Mouse (Mus musculus) regulatory T cell (primary cell): Measurements from ENCODE around the gene Ttf1.
"Not testable (repeated sequence)": the region's sequence is repeated elsewhere in the genome, so short reads cannot be mapped to it uniquely, and the experiment has no call there.

Experiments used
- in situ Hi-C: fragments of 300-600 bp; cut with MboI, MseI; formaldehyde crosslinking; loops from one replicate; pipeline ENCODE4 v1.15.1; 2025; ENCODE audit warnings: high pct_unique_total_duplicates

Ttf1 gene

DNA sequence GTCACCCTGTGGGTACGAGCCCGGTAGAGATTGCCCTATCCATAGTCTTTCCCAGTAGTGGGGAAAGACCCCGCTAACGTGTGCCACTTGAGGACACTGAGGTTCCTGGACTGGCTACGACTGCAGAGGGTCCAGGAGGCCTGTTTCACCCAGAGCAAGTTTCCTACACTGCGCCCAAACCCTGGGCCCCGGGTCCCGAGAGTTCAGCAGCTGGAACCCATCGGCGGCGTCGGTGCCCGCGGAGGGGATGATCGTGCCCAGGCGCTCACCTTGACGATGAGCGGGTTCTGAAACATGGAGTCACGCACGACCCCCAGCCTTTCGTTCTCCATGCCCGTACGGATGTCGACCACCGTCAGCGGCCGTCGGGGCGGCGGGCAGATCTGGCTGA lies 5.5 kb upstream of the Ttf1 start:
- in situ Hi-C loops: no loop called here

DNA sequence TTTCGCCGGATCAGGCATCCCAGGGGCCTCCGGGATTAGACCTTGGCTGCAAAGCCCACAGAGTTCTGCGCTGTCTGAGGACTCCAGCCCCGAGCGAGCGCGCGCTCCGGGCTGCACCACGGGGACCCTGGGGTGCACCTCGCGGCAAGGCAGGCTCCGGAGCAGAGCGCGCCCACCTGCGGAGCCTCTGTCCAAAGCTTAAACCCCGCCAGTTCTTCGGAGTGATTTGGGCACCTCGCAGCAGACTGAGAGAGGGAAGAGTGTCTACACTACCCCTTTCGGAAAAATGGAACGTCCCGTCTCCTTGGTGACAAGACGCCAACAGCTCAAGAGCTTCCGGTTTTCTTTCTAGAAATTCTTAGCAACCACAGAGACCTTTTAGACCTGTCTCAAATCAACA lies 5.1 kb upstream of the Ttf1 start, which contains the start of gene Cfap77:
Cfap77 (minus strand) TSS at position 76 of the 400 bp plus-strand sequence.
- in situ Hi-C loops: loop anchor here (5.0 kb wide), 1 partner anchor 72 kb away; no protein-coding TSS in a partner anchor

DNA sequence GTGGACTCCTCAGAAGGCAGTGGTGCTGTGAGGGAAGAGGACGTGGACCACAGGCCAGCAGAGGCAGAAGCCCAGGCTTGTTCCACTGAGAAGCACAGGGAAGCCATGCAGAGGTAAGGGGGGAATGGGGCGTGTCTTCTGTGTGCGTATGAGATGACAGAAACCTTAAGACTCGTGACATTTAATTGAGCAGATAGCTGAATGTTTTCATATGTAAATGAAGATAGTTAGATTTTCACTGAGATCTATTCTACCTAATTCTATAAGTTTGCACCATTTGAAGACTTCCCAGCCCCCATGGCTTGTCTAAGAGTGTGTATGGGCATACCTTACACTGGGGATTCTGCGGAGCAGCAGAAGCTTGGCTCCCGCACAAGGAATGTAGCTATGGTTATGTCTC lies 5.7 kb downstream of the Ttf1 start:
- in situ Hi-C loops: no loop called here

GRCm38 (mm10) chr2:29066410-29066809 lies 6.3 kb downstream of the Ttf1 start:
- in situ Hi-C loops: no loop called here

- in situ Hi-C loops: no loop called here
These were observed 14.6 kb downstream of the Ttf1 start for GRCm38 (mm10) chr2:29074676-29075075.

- in situ Hi-C loops: no loop called here
These were observed 15.4 kb downstream of the Ttf1 start for GRCm38 (mm10) chr2:29075331-29076070.

- in situ Hi-C loops: no loop called here
These were observed 16.2 kb downstream of the Ttf1 start for GRCm38 (mm10) chr2:29076226-29076625.

- in situ Hi-C loops: no loop called here
These were observed 21.9 kb downstream of the Ttf1 start for GRCm38 (mm10) chr2:29081965-29082364.

GRCm38 (mm10) chr2:29086026-29086425 lies 26.0 kb downstream of the Ttf1 start:
- in situ Hi-C loops: no loop called here

DNA sequence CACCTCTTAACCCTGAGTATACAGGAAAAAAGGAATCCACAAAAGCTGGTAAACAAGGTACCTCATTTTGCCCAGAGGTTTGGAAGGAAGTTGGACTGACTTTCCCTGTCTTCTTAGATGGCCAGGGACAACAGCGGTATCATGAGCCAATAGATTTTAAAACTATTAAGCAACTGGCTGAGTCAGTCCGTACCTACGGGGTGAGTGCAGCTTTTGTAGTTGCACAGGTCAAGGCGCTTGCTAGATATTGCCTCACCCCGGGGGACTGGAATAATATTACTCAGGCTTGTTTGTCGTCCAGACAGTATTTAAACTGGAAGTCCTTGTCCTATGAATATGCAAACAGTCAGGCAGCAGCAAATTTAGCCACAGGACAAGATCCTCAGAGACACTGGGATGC lies 29.2 kb downstream of the Ttf1 start:
- in situ Hi-C loops: not testable (repeated sequence)

DNA sequence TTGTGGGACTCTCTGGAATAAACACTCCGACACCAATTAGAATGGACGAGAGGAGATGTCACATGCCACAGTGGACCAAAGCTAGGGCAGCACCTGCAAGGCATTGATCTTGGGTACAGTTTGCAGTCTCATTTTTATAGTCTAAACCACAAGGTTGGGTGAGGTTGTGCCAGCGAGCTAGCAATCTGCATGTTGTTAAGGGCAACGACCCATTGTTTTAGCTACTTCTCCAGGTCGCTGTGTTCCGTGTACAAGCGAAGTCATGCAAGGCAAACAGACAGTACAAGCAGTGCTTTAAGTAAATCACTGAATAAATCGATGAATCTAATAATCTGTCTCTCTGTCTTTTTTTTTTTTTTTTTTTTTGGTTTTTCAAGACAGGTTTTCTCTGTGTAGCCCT lies 35.6 kb downstream of the Ttf1 start:
- in situ Hi-C loops: no loop called here

DNA sequence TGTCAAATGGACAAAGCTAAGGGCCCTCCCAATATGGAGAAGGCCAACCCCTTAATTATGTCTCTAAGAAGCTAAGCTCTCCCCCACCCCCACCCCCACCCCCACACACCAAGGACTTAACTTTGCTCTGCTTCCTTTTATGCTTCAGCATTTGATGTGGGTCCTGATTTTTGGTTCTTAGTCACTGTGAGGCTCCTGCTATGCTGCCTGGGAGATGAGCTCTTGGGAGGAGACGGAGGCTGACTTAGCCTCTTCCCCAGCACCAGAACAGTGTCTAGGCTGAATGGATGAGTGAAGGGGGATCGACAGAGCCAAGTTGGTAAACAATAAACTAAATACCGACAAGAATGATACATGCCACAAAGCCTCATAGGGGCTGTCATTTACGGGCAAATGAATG lies 36.7 kb downstream of the Ttf1 start:
- in situ Hi-C loops: no loop called here

GRCm38 (mm10) chr2:29097465-29097864 lies 37.4 kb downstream of the Ttf1 start:
- in situ Hi-C loops: no loop called here

GRCm38 (mm10) chr2:29097955-29098354 lies 37.9 kb downstream of the Ttf1 start:
- in situ Hi-C loops: not testable (repeated sequence)

DNA sequence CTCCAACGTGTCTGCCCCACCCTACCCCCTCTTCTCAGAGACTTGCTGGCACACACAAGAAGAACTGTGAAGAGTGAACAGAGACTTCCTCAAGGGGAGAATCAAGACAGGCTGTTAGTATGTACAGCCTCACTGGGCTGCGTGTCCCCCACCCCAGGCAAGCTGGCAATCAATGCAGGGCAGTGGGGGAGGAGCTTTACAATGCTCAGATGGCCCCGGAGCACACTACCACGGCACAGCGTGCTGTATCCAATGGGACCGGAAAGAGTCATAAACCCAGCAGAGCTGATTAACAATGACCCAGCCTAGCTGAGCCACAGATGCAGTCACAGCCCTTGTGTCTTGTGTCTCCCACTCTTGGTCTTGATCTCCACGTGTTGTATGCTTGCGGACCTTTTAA lies 38.7 kb downstream of the Ttf1 start:
- in situ Hi-C loops: no loop called here

GRCm38 (mm10) chr2:29099646-29100045 lies 39.6 kb downstream of the Ttf1 start:
- in situ Hi-C loops: no loop called here

DNA sequence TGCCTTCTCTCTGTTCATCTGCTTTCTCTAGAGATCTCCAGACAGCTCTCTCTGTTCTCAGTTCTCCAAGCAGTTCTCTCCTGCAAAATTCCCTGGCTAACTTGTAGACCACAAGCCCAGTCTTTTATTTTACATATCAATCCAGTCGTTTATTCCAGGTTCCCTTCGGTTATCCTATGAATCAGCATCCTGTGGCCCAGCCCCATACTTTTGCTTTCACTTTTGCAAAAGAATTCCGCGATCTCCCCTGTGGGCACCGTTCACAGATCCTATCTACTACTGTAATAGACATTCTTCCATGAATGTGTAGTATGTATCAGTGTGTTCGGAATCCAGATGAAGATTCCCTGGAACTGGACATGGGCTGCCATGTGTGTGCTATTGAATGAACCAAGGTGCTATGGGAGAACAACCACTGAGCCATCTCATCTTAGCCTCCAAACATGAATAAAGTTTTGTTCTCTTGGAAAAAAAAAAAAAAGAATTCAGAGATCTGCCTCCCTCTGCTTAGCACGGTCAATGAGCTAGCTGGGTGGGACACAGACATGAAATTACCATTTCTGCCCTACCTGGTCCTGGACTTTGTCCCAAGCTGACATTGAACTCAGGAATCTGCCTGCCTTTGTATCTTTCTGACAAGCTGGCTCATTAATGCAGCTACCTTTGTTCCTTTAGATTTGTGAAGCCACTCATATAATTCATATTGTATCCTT lies 40.9 kb downstream of the Ttf1 start:
- in situ Hi-C loops: no loop called here

GRCm38 (mm10) chr2:29102416-29103377 lies 42.6 kb downstream of the Ttf1 start:
- in situ Hi-C loops: not testable (repeated sequence)

DNA sequence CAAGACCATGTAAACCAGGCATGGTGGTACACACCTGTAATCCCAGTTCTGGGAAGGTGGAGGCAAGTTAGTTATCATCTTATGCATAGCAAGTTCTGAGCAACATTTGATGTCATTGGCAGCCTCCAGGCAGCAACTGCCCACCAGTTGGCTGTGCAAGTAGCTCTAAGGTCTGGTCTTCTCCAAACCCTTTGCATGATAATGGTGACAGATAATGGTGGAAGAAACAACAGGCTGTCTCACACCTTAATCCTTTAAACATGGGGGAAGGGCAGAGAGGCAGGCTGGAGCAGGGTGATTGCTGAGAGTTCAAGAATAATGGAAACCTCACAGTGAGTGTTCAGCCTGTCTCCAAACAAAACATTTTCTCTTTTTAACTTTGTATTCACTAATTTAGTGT lies 60.9 kb downstream of the Ttf1 start:
- in situ Hi-C loops: no loop called here

DNA sequence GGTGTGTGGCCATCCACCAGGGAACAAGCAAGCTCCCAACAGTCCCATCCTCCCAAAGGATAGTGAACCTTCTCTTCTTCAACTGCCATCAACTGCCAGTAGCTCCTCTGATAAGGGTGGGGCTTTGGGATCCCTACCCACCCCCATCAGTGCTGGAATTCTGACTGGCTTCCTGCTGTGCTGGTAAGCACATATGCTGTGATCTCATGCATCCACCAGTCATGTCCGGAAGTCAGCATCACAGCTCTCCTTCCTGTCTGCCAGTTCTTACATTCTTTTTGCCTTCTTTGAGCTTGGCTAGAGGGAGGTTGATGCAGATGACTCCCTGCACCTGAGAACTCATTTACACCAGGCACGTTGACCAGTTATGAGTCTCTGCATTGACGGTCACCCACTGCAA lies 62.4 kb downstream of the Ttf1 start:
- in situ Hi-C loops: no loop called here

DNA sequence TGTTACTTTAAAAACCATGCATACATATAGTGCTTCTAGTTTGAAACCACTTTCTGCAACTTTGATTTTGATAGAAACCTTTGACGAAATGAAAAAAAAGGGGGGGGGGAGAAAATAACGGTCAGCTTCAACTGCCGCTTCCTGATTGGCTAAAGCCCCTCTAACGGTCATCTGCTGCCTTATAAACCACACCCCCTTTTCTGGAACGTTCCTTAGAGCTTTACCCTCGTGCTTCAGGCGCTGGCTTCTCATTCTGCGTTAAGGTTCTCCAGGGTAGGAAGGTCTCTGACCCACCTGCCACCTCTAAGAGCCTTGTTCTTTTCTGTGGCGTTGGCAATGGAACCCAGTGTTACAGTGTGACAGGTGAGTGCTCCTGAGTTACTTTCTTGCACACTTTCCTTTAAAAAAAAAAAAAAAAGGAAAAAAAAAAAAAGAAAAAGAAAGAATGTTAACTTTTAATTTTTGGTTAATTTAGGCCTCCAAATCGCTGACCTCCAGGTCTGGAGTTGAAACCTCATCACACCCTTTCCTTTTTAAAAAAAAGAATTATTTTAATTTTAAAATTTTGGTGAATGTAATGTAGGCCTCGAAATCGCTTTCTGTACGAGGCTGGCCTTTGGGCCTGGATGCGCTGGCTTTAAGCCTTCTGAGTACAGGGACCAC lies 64.0 kb downstream of the Ttf1 start, which contains the start of gene Setx:
Setx (plus strand) TSS at position 275 of the 663 bp plus-strand sequence.
- in situ Hi-C loops: no loop called here
